Mouse (Mus musculus) bone marrow macrophage, adult 2 months (primary cell): ENCODE data around the gene Itpk1.

Experiments used
- CTCF ChIP-seq: IDR thresholded peaks from 2 replicates; pipeline ENCODE4 v1.5.1; 2012; ENCODE audit warnings: low read depth, mild to moderate bottlenecking, low read length, moderate library complexity
- POLR2A ChIP-seq: IDR thresholded peaks from 2 replicates; pipeline ENCODE4 v1.6.1; 2012; ENCODE audit warnings: mild to moderate bottlenecking, low read depth, low read length, borderline replicate concordance

- no peak for TF ChIP-seq CTCF
- no peak for TF ChIP-seq POLR2A
These were observed 6.2 kb upstream of the Itpk1 start for GRCm38 (mm10) chr12:102710851-102711375.
